ENCODE assay signal across 16 mouse cellular contexts in the genomic region with DNA sequence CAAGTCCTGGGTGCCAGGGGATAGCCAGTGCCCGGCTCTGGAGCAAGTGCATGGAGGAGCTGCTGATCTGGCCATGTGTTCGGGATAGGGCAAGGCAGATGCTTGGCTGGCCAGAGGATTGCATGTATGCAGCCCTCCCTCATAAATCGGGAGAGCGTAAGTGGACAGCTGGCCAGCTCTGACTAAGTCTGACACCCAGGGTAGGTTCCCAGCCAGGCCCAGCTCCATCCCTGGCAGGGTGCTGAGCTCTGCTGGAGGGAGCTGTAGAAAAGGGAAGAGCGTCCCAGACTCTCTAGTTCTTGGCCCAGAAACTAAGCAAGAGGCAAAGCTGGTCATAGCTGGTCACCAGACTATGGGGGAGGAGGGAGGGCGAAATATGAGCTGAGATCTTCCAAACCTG. TPM values are rescaled to one million over a fixed set of nuclear protein-coding genes. Genes with fewer than 3 reads are reported as not detected.
DNase-seq lines count a peak whose midpoint lies in the region; ATAC-seq lines count a peak whose summit lies in the region.
"Had no signal": no experiment of that assay in that cellular context is flagged by ENCODE, and none has a peak within 500 bp of the region (broad histone marks: within the 10 kb centered on the region; RNA-seq: fewer than 3 reads in every experiment).

No protein-coding gene starts in this region.

- no peaks in the 10 kb centered on the region for H3K36me3 ChIP-seq in heart, embryonic 15.5 days
- no peaks in the 10 kb centered on the region for H3K36me3 ChIP-seq in heart, embryonic 11.5 days (ENCODE audit: control insufficient read depth, insufficient read depth, low read length)
- H3K36me3 ChIP-seq in limb, embryonic 10.5 days: peaks cover 12% of the 10 kb centered on the region; the same call in 1 of the 2 replicates
- H3K36me3 ChIP-seq: G1E; neural tube, embryonic 12.5 days had no signal

- H3K9ac ChIP-seq in heart, embryonic 15.5 days: no peak overlapping the region
- H3K9ac ChIP-seq in heart, embryonic 11.5 days (ENCODE audit: low read depth, low read length): no peak overlapping the region
- H3K9ac ChIP-seq: forebrain, embryonic 13.5 days; hindbrain, embryonic 14.5 days; neural tube, embryonic 12.5 days had no signal

- H3K9me3 ChIP-seq in heart, embryonic 15.5 days (replicated peaks): no peaks in the 10 kb centered on the region
- no peaks in the 10 kb centered on the region for H3K9me3 ChIP-seq in heart, embryonic 11.5 days (replicated peaks; ENCODE audit: control insufficient read depth, low read length)
- H3K9me3 ChIP-seq in limb, embryonic 10.5 days (replicated peaks): no peaks in the 10 kb centered on the region
- H3K9me3 ChIP-seq: forebrain, embryonic 13.5 days; neural tube, embryonic 12.5 days had no signal

- H3K4me3 ChIP-seq in heart, embryonic 15.5 days: no peak overlapping the region
- H3K4me3 ChIP-seq in heart, embryonic 11.5 days (ENCODE audit: low read depth, low read length): no peak overlapping the region
- no peak overlapping the region for H3K4me3 ChIP-seq in limb, embryonic 10.5 days
- H3K4me3 ChIP-seq: forebrain, embryonic 13.5 days; neural tube, embryonic 12.5 days had no signal

- DNase-seq in urinary bladder, postnatal 14 days (ENCODE audit: low spot score): peak; percentile 64
- DNase-seq in urinary bladder, postnatal 10 days (ENCODE audit: low spot score): no peak
- DNase-seq in limb, embryonic 10.5 days (ENCODE audit: low spot score): no peak
- no peak for DNase-seq in c-Kit-positive CD71-positive TER-119-positive erythroid progenitor cells, embryonic 14.5 days (ENCODE audit: low spot score)
- DNase-seq in testis, postnatal 14 days (ENCODE audit: low spot score): no peak
- DNase-seq: cerebellum, adult 9-10 months; kidney, adult 9 months; midbrain, embryonic 14.5 days; thymus, postnatal 25 days had no signal

- 65% methylated on average over 6 of the region's 6 CpGs for WGBS in heart, embryonic 15.5 days
- WGBS in heart, embryonic 11.5 days (ENCODE audit: insufficient replicate concordance): 54% methylated on average over 6 of the region's 6 CpGs
- 67% methylated on average over 6 of the region's 6 CpGs for WGBS in limb, embryonic 10.5 days

- no peak for ATAC-seq in heart, embryonic 15.5 days (replicated peaks; ENCODE audit: insufficient number of reproducible peaks, insufficient read depth, low FRiP score, low read depth)
- no peak for ATAC-seq in heart, embryonic 11.5 days (replicated peaks; ENCODE audit: insufficient number of reproducible peaks, low FRiP score, low TSS enrichment)
- no peak for ATAC-seq in inflammation-experienced regulatory T-cells, adult 6 months
- ATAC-seq: forebrain, embryonic 13.5 days had no signal

- H3K4me1 ChIP-seq in heart, embryonic 15.5 days (replicated peaks): peaks cover 36% of the 10 kb centered on the region
- H3K4me1 ChIP-seq in heart, embryonic 11.5 days (ENCODE audit: control insufficient read depth, insufficient read depth, low read length): peaks cover 23% of the 10 kb centered on the region
- peaks cover 25% of the 10 kb centered on the region for H3K4me1 ChIP-seq in limb, embryonic 10.5 days

- no peak overlapping the region for H3K4me2 ChIP-seq in heart, embryonic 15.5 days
- H3K4me2 ChIP-seq in heart, embryonic 11.5 days: no peak overlapping the region
- H3K4me2 ChIP-seq: forebrain, embryonic 13.5 days; hindbrain, embryonic 14.5 days; neural tube, embryonic 12.5 days had no signal

- H3K27ac ChIP-seq in heart, embryonic 15.5 days: peak overlapping the region; percentile 35
- no peak overlapping the region for H3K27ac ChIP-seq in heart, embryonic 11.5 days (ENCODE audit: low read depth, low read length)
- H3K27ac ChIP-seq in limb, embryonic 10.5 days: 0 out of 2 replicates have a peak overlapping the region, but pooled peaks have one; percentile 33
- H3K27ac ChIP-seq: forebrain, embryonic 13.5 days; hindbrain, embryonic 14.5 days; neural tube, embryonic 12.5 days had no signal

- no peaks in the 10 kb centered on the region for H3K27me3 ChIP-seq in heart, embryonic 15.5 days
- H3K27me3 ChIP-seq in heart, embryonic 11.5 days (ENCODE audit: control insufficient read depth, insufficient read depth, low read length): 0 out of 2 replicates have a peak, but pooled peaks cover 7% of the 10 kb centered on the region
- H3K27me3 ChIP-seq in limb, embryonic 10.5 days (ENCODE audit: low read depth, poor library complexity, severe bottlenecking): no peaks in the 10 kb centered on the region
- H3K27me3 ChIP-seq: forebrain, embryonic 13.5 days; neural tube, embryonic 12.5 days had no signal

RNA-seq across cellular contexts. Expression of a gene that starts 38.5 kb away (rescaled TPM):
- polyA plus RNA-seq in heart, embryonic 15.5 days (2015; fragmentation: Nextera tagmentation; extraction: Ambion mirVana): 31.5 and 47.7 TPM in 2 replicates
- 8.6 and 8.8 TPM in 2 replicates for polyA plus RNA-seq in heart, embryonic 11.5 days (2014; fragmentation: Nextera tagmentation; extraction: Ambion mirVana)
- polyA plus RNA-seq in limb, embryonic 10.5 days (2016; fragmentation: Nextera tagmentation; extraction: Ambion mirVana): 33.6 and 43.5 TPM in 2 replicates
- not detected for polyA plus RNA-seq in inflammation-experienced regulatory T-cells, adult 6 months (2017; shearing (Covaris generic))

RNA-seq across cellular contexts. Expression of a gene that starts 48.6 kb away (rescaled TPM):
- 116 and 145 TPM in 2 replicates for polyA plus RNA-seq in heart, embryonic 15.5 days (2015; fragmentation: Nextera tagmentation; extraction: Ambion mirVana)
- 125 and 135 TPM in 2 replicates for polyA plus RNA-seq in heart, embryonic 11.5 days (2014; fragmentation: Nextera tagmentation; extraction: Ambion mirVana)
- polyA plus RNA-seq in limb, embryonic 10.5 days (2016; fragmentation: Nextera tagmentation; extraction: Ambion mirVana): 100 and 102 TPM in 2 replicates
- polyA plus RNA-seq in inflammation-experienced regulatory T-cells, adult 6 months (2017; shearing (Covaris generic)): 10 to 100 TPM; 21.9 to 30.4 (median 25.3) TPM
